Mouse (Mus musculus): Measurements from ENCODE around the gene Chst8.

Chst8 gene

GRCm38 (mm10) chr7:34799404-34799771, 13.1 kb downstream of the Chst8 start:
- DNase-seq = no peak

GRCm38 (mm10) chr7:34798441-34799403, 13.8 kb downstream of the Chst8 start:
- DNase-seq = no peak

GRCm38 (mm10) chr7:34798039-34798438, 14.5 kb downstream of the Chst8 start:
- DNase-seq = no peak

- no peak for DNase-seq
Observed at GRCm38 (mm10) chr7:34790459-34790858, 22.1 kb downstream of the Chst8 start.

GRCm38 (mm10) chr7:34787171-34787570, 25.3 kb downstream of the Chst8 start:
- no peak for DNase-seq

- DNase-seq = no peak
Observed at GRCm38 (mm10) chr7:34785052-34785451, 27.5 kb downstream of the Chst8 start.

- DNase-seq = no peak
Observed at GRCm38 (mm10) chr7:34784469-34784868, 28.0 kb downstream of the Chst8 start.

GRCm38 (mm10) chr7:34781988-34782387, 30.5 kb downstream of the Chst8 start:
- DNase-seq = no peak

- no peak for DNase-seq
Observed at GRCm38 (mm10) chr7:34781217-34781616, 31.3 kb downstream of the Chst8 start.

- DNase-seq = peak; percentile 22
Observed at GRCm38 (mm10) chr7:34778426-34778825, 34.1 kb downstream of the Chst8 start.

GRCm38 (mm10) chr7:34775659-34776058, 36.9 kb downstream of the Chst8 start:
- no peak for DNase-seq

GRCm38 (mm10) chr7:34774947-34775346, 37.6 kb downstream of the Chst8 start:
- DNase-seq = no peak

GRCm38 (mm10) chr7:34774020-34774419, 38.5 kb downstream of the Chst8 start:
- no peak for DNase-seq

GRCm38 (mm10) chr7:34773309-34773708, 39.2 kb downstream of the Chst8 start:
- DNase-seq = no peak

- DNase-seq = no peak
Observed at GRCm38 (mm10) chr7:34769531-34769930, 43.0 kb downstream of the Chst8 start.

- no peak for DNase-seq
Observed at GRCm38 (mm10) chr7:34764250-34765148, 48.0 kb downstream of the Chst8 start.

- DNase-seq = peak; percentile 10
Observed at GRCm38 (mm10) chr7:34759378-34759822, 53.1 kb downstream of the Chst8 start.

GRCm38 (mm10) chr7:34758721-34759120, 53.8 kb downstream of the Chst8 start:
- DNase-seq = no peak

- DNase-seq = no peak
Observed at GRCm38 (mm10) chr7:34757513-34757912, 55.0 kb downstream of the Chst8 start.

- no peak for DNase-seq
Observed at GRCm38 (mm10) chr7:34753140-34753886, 59.2 kb downstream of the Chst8 start.

GRCm38 (mm10) chr7:34752151-34752762, 60.3 kb downstream of the Chst8 start:
- DNase-seq = no peak

- DNase-seq = no peak
Observed at GRCm38 (mm10) chr7:34750350-34750749, 62.2 kb downstream of the Chst8 start.

All from cerebellum, adult 11-12 months (tissue).